Mouse (Mus musculus) lung, postnatal 0 days (tissue): ENCODE results near the gene Enpp7.
A peak's percentile ranks its signal among the peaks of the same experiment; 100 is the strongest.

Experiments used
- CTCF ChIP-seq: IDR thresholded peaks from 2 replicates; pipeline ENCODE4 v1.5.1; 2016; ENCODE audit warnings: antibody characterized with exemption, mild to moderate bottlenecking
- EP300 ChIP-seq: IDR thresholded peaks from 2 replicates; pipeline ENCODE4 v1.6.1; 2016; ENCODE audit warnings: antibody characterized with exemption, mild to moderate bottlenecking, control low read depth

DNA sequence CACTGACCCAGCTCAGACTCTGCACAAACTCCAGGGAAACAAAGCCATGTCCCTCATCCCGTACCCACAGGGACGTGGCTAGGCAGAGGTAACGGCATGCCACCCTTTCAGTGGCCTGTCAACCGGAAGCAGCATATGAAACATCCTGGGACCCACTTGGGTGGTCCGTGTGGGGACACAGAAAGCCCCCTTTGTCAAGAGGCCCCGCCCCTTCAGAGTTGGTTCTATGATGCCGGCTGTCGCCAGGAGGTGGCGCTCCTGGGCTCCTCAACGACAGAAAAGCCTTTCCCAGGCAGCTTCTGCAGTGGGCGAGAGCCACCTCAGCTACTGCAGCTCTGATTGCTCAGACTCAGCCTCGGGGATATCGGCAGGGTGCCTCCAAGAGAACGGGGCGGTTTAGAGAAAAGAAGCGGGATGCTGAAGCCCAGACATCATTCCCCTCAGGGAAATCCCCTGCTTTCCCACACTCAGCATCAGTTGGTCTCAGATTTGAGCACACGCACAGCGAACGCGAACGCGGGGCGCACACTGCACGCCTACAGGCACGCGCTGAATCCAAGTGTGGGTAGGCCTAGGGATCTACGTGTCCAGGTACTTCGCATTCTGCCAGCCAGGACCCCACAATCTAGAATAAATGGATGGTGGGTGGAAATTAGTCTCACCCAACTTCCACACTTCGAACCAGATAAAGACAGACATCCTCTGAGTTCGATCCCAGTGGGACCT lies 10.7 kb downstream of the Enpp7 start:
- no peak for TF ChIP-seq EP300
- peak; percentile 89 for TF ChIP-seq CTCF
